Mouse (Mus musculus) midbrain, embryonic 16.5 days (tissue): ENCODE data around the gene Spag6. TPM values are rescaled to one million over a fixed set of nuclear protein-coding genes. Genes with fewer than 3 reads are reported as not detected.

Experiments used
- ATAC-seq: fragments of 200-750 bp; cut with Nextera tagmentation; 2 replicates; pipeline ENCODE4 v1.8.0; 2017; ENCODE audit warnings: moderate TSS enrichment
- H3K27ac ChIP-seq: fragments of 300-500 bp; sonication (generic); 2 replicates; pipeline ENCODE4 v1.5.1; 2014; ENCODE audit warnings: mild to moderate bottlenecking, low read length, mixed read lengths
- H3K27me3 ChIP-seq: fragments of 300-500 bp; sonication (generic); 2 replicates; pipeline ENCODE4 v1.6.1; 2014; ENCODE audit warnings: low read depth, low read length, mixed read lengths; ENCODE audit not compliant: control insufficient read depth, insufficient read depth
- H3K36me3 ChIP-seq: fragments of 300-500 bp; sonication (generic); 2 replicates; pipeline ENCODE4 v1.6.1; 2014; ENCODE audit warnings: mild to moderate bottlenecking, low read length, moderate library complexity, mixed read lengths; ENCODE audit not compliant: control insufficient read depth, insufficient read depth
- H3K4me1 ChIP-seq: fragments of 300-500 bp; sonication (generic); 2 replicates; pipeline ENCODE4 v1.6.1; 2014; ENCODE audit warnings: mild to moderate bottlenecking, low read length, mixed read lengths; ENCODE audit not compliant: control insufficient read depth, insufficient read depth
- H3K4me2 ChIP-seq: fragments of 300-500 bp; sonication (generic); 2 replicates; pipeline ENCODE4 v1.6.1; 2014; ENCODE audit warnings: mild to moderate bottlenecking, low read length, mixed read lengths
- H3K4me3 ChIP-seq: fragments of 300-500 bp; sonication (generic); 2 replicates; pipeline ENCODE4 v1.5.1; 2014; ENCODE audit warnings: low read depth, mild to moderate bottlenecking, low read length, moderate library complexity, mixed read lengths
- H3K9ac ChIP-seq: fragments of 300-500 bp; sonication (generic); 2 replicates; pipeline ENCODE4 v1.6.1; 2014; ENCODE audit warnings: low read depth, low read length, mixed read lengths
- H3K9me3 ChIP-seq: fragments of 300-500 bp; sonication (generic); replicated peaks from 2 replicates; pipeline ENCODE4 v1.6.1; 2014; ENCODE audit warnings: mild to moderate bottlenecking, low read length, mixed read lengths; ENCODE audit not compliant: control insufficient read depth, poor library complexity, severe bottlenecking
- WGBS: fragments of 180-500 bp; shearing (Covaris S2); extraction: QIAGEN DNeasy Blood & Tissue Kit; methylation state at CpG from one replicate; pipeline ENCODE4 v1.1.7; 2014; 5-methylcytosine and 5-hydroxymethylcytosine counted together
- polyA plus RNA-seq: library from polyadenylated mRNA; unstranded; fragments of >200 nt; fragmentation: Nextera tagmentation; extraction: Ambion mirVana; gene quantifications from 2 replicates; pipeline ENCODE4 v1.2.1, GENCODE M21; 2015

Spag6 gene
- polyA plus RNA-seq, 1 experiment from 2014 or later = 0.10 TPM

GRCm38 (mm10) chr2:18674193-18674902 is 19.5 kb upstream of the Spag6 start:
- ATAC-seq = no peak
- peaks cover 7% of the 10 kb centered on the region; the same call in 1 of the 2 replicates for H3K27me3 ChIP-seq
- H3K4me3 ChIP-seq = no peak overlapping the region
- H3K27ac ChIP-seq = no peak overlapping the region
- H3K4me1 ChIP-seq = peaks cover 21% of the 10 kb centered on the region
- H3K9ac ChIP-seq = no peak overlapping the region
- no peaks in the 10 kb centered on the region for H3K9me3 ChIP-seq
- WGBS = 62% methylated on average over 4 of the region's 4 CpGs
- H3K36me3 ChIP-seq = no peaks in the 10 kb centered on the region
- no peak overlapping the region for H3K4me2 ChIP-seq

- WGBS = 7% methylated on average over 42 of the region's 42 CpGs
- Histone ChIP-seq H3K4me3 (peak overlapping the region; percentile 81), H3K27ac (peak overlapping the region; percentile 91), H3K9me3 (no peaks in the 10 kb centered on the region), H3K27me3 (peaks cover 14% of the 10 kb centered on the region), H3K4me2 (peak overlapping the region; percentile 64), H3K9ac (peak overlapping the region; percentile 98), H3K4me1 (peaks cover 25% of the 10 kb centered on the region), H3K36me3 (no peaks in the 10 kb centered on the region)
- no peak for ATAC-seq
These were observed 18.0 kb upstream of the Spag6 start for GRCm38 (mm10) chr2:18675681-18676456.

- Histone ChIP-seq H3K4me2 (peak overlapping the region; percentile 64), H3K27ac (peak overlapping the region; percentile 91), H3K36me3 (no peaks in the 10 kb centered on the region), H3K4me3 (peak overlapping the region; percentile 81), H3K9me3 (no peaks in the 10 kb centered on the region), H3K9ac (peak overlapping the region; percentile 98), H3K4me1 (peaks cover 30% of the 10 kb centered on the region), H3K27me3 (peaks cover 20% of the 10 kb centered on the region)
- 0% methylated on average over 9 of the region's 64 CpGs for WGBS
- peak; percentile 80 for ATAC-seq
These were observed 17.3 kb upstream of the Spag6 start for GRCm38 (mm10) chr2:18676457-18676935.

GRCm38 (mm10) chr2:18676936-18677491 is 16.8 kb upstream of the Spag6 start, which contains the start of gene Bmi1:
Bmi1 (plus strand) TSS chr2:18677018.
- peaks cover 20% of the 10 kb centered on the region for H3K27me3 ChIP-seq

GRCm38 (mm10) chr2:18677631-18678471 is 16.0 kb upstream of the Spag6 start:
- Histone ChIP-seq H3K4me1 (peaks cover 30% of the 10 kb centered on the region), H3K36me3 (no peaks in the 10 kb centered on the region), H3K27me3 (peaks cover 24% of the 10 kb centered on the region), H3K27ac (peak overlapping the region; percentile 91; the same call in 1 of the 2 replicates), H3K9me3 (no peaks in the 10 kb centered on the region), H3K4me3 (peak overlapping the region; percentile 81), H3K9ac (peak overlapping the region; percentile 98), H3K4me2 (peak overlapping the region; percentile 64)
- ATAC-seq = no peak; the same call in 1 of the 2 replicates
- WGBS = under 1% methylated on average over 45 of the region's 55 CpGs

More at GRCm38 (mm10) chr2:18676936-18677491, 16.8 kb upstream of the Spag6 start, which contains the start of gene Bmi1:
- Histone ChIP-seq H3K36me3 (no peaks in the 10 kb centered on the region), H3K4me3 (peak within 1 kb of the TSS; percentile 81), H3K9ac (peak within 1 kb of the TSS; percentile 98), H3K9me3 (no peaks in the 10 kb centered on the region), H3K4me1 (peaks cover 30% of the 10 kb centered on the region), H3K27ac (peak within 1 kb of the TSS; percentile 91), H3K4me2 (peak within 1 kb of the TSS; percentile 64)
- under 1% methylated on average over 48 of the region's 77 CpGs for WGBS
- ATAC-seq = peak; percentile 73

GRCm38 (mm10) chr2:18679701-18680100 is 14.1 kb upstream of the Spag6 start:
- Histone ChIP-seq H3K36me3 (peaks cover 7% of the 10 kb centered on the region; the same call in 1 of the 2 replicates), H3K4me1 (peaks cover 21% of the 10 kb centered on the region), H3K27ac (no peak overlapping the region), H3K4me2 (no peak overlapping the region), H3K4me3 (no peak overlapping the region), H3K9ac (no peak overlapping the region), H3K27me3 (peaks cover 27% of the 10 kb centered on the region), H3K9me3 (no peaks in the 10 kb centered on the region)
- no peak for ATAC-seq
- WGBS = 60% methylated on average over 2 of the region's 2 CpGs

- Histone ChIP-seq H3K9me3 (no peaks in the 10 kb centered on the region), H3K27ac (no peak overlapping the region), H3K4me1 (peaks cover 21% of the 10 kb centered on the region), H3K36me3 (peaks cover 7% of the 10 kb centered on the region; the same call in 1 of the 2 replicates), H3K4me2 (peak overlapping the region; percentile 51), H3K27me3 (peaks cover 27% of the 10 kb centered on the region), H3K4me3 (peak overlapping the region; percentile 26; the same call in 1 of the 2 replicates), H3K9ac (no peak overlapping the region)
- 2% methylated on average over 4 of the region's 4 CpGs for WGBS
- no peak for ATAC-seq
These were observed 13.3 kb upstream of the Spag6 start for GRCm38 (mm10) chr2:18680501-18680900.

GRCm38 (mm10) chr2:18680961-18681360 is 12.9 kb upstream of the Spag6 start:
- ATAC-seq = no peak
- Histone ChIP-seq H3K27me3 (peaks cover 27% of the 10 kb centered on the region), H3K4me3 (peak overlapping the region; percentile 26; the same call in 1 of the 2 replicates), H3K4me2 (peak overlapping the region; percentile 51), H3K9me3 (no peaks in the 10 kb centered on the region), H3K27ac (no peak overlapping the region), H3K9ac (no peak overlapping the region), H3K4me1 (peaks cover 17% of the 10 kb centered on the region), H3K36me3 (peaks cover 7% of the 10 kb centered on the region; the same call in 1 of the 2 replicates)
- 9% methylated on average over 22 of the region's 29 CpGs for WGBS
